Mouse (Mus musculus) left cerebral cortex, postnatal 4 days (tissue): ENCODE results near the gene Ptpn14. TPM values are rescaled to one million over a fixed set of nuclear protein-coding genes. Genes with fewer than 3 reads are reported as not detected.

Source experiments
- DNase-seq: peaks from one replicate; pipeline ENCODE4 v3.0.0-alpha.2; 2022
- intact Hi-C: fragments of 180-260 bp; cut with DNase I; formaldehyde crosslinking; loops from one replicate; pipeline ENCODE4 v1.15.1; 2025
- total RNA-seq, 2 experiments: library from RNA; stranded (reverse); gene quantifications; 2 replicates each; pipeline ENCODE4 v1.2.3; 2021

Gene Ptpn14
- total RNA-seq, 2 experiments from 2014 or later: 6.4 to 6.5 TPM

DNA sequence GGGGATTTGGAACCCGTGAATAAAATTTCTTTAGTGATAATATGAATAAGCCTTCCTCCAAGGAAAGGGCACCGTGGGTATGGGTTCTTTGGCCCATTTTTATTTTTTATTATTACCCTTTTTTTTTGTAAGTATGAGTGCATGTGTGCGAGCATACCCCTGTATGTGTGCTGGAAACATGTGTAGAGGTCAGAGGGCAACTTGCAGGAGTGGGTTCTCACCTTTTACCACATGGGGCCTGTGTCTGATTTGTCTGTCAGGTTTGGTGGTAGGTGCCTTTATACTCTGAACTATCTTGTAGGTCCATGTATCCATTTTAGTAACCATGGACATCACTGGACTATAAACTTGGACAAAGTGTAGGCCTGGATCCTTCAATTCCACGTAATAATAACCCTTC lies 195.1 kb downstream of the Ptpn14 start:
- intact Hi-C loops: loop anchor here (5.0 kb wide), 1 partner anchor 221 kb away; no protein-coding TSS in a partner anchor
- DNase-seq: no peak

DNA sequence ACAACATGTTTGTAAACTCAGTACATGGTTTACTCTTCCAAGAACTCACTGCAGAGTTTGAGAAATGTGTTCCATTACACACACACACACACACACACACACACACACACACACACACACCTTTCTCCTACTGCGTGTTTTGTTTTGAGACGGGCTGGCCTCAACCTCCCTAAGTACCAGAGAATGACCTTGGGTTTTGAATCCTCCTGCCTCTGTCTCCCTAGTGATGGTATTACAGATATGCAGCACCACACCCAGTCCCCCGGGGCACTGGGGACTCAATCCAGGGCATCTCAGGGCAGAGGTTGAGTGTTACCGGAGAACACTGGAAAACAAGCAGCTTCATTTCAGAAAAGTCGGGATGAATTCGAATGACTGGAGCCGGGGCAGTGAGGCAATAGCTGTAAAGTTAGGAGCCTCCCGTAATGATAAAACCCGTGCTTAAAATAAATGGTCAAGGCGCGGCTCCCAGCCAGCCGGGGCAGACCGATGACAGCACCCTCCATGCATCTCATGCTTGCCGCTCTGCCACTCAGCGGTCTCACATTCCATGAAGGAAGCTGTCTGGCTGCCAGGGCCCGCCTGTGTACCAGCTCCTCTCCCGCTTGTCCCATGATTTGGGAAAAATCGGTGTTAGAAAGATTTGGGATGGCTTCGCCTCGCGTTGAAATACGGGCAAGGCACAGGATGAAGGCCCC lies 196.0 kb downstream of the Ptpn14 start:
- intact Hi-C loops: loop anchor here (5.0 kb wide), 1 partner anchor 222 kb away; no protein-coding TSS in a partner anchor
- DNase-seq: no peak

DNA sequence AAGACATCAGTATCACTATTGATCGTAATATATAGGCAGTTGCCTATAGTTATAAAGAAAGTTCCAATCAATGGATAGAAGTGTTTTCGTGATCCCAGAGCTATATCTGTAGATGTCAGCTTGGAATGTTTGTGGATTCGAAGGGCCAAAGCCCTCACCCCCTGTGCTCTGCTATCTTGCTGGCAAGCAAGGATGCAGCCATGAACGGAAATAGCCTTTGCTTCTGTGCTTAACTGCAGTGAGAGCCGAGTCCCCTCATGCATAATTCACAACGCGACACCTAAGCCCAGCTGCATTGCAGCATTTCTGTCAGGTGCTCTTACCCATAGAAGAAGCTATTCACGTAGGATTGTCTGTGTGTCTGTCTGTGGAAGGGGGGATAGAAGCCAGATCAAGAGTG lies 198.2 kb downstream of the Ptpn14 start:
- intact Hi-C loops: no loop called here
- no peak for DNase-seq

Other genes with a start within 250 kb of the Ptpn14 start
- 1 to 10 TPM; 7.2 to 8.1 TPM for gene Cenpf, start 40.2 kb upstream of the Ptpn14 start, total RNA-seq
- 100 to 1,000 TPM; 120 to 128 TPM for gene Smyd2, start 194.1 kb downstream of the Ptpn14 start, total RNA-seq